Mouse (Mus musculus): ENCODE measurements at regions not wholly inside any gene's neighbourhood (a gene's known extent, or its start where the extent isn't known, plus 50 kb on each side); places are given as distances from the start of the nearest gene placed in this dataset.

DNA sequence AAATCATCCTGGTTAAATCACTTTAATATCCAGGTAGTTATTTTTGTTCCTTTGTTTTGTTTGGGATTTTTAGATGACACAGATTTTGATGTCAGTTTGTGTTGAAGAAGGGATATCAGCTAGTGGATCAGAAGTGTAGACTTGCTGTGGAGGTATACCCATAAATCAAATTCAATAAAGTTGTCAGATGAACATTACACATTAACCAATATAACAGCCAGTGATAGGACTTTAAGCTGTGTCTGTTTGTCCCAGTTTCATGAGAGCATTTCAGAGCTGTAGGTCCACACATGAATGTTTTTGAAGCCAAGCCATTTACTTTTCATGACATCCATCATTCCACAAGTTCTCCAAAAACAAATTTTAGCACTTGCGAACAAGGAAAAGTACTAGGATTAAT, 1037.7 kb upstream of the Cited2 start:
- Histone ChIP-seq H3K27me3 (ENCODE audit: control insufficient read depth, insufficient read depth, low read length) (no peaks in the 10 kb centered on the region), H3K79me2 (ENCODE audit: control insufficient read depth, insufficient read depth, low read length) (no peaks in the 10 kb centered on the region), H3K27ac (replicated peaks; ENCODE audit: insufficient read depth, low read depth, low read length) (no peak overlapping the region), H3K4me1 (ENCODE audit: control insufficient read depth, insufficient read depth, low read length) (no peaks in the 10 kb centered on the region; the same call in 1 of the 2 replicates), H3K9ac (ENCODE audit: low read depth, low read length) (no peak overlapping the region), H3K4me3 (ENCODE audit: insufficient read depth, low read depth, low read length) (no peak overlapping the region), H3K36me3 (ENCODE audit: control insufficient read depth, insufficient read depth, low read length) (no peaks in the 10 kb centered on the region)
- DNase-seq (ENCODE audit: extremely low read depth, low read depth, low spot score) = peak; percentile 25
- TF ChIP-seq POLR2A (IDR thresholded peaks at IDR 0.05; ENCODE audit: extremely low read depth, insufficient read depth, low read length) = no peak
- WGBS = 90% methylated on average over 1 of the region's 1 CpGs

DNA sequence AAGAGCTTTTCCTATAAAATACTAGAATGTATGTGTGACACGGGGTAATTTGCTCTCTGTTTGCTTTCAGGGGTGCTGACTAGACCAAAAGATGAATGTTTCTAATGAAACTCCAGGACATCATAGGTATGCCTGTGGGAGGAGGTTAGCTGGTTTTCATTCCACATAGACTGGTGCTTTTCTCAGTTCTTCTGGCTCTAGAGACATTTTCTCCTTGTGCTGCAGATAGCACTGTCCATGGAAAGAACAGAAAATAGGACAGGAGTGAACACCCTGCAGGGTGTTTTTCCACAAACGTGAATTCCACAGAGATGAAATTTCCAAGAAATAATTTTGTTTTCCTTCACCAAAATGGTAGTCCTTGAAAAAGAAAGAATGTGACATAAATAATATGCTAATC, 1016.0 kb upstream of the Cited2 start:
- no peak for DNase-seq (ENCODE audit: extremely low read depth, low read depth, low spot score)
- no peaks in the 10 kb centered on the region for H3K4me1 ChIP-seq (ENCODE audit: control insufficient read depth, insufficient read depth, low read length)
- H3K9ac ChIP-seq (ENCODE audit: low read depth, low read length) = no peak overlapping the region
- no peaks in the 10 kb centered on the region for H3K79me2 ChIP-seq (ENCODE audit: control insufficient read depth, insufficient read depth, low read length)
- no peaks in the 10 kb centered on the region for H3K27me3 ChIP-seq (ENCODE audit: control insufficient read depth, insufficient read depth, low read length)
- H3K4me3 ChIP-seq (ENCODE audit: insufficient read depth, low read depth, low read length) = no peak overlapping the region
- no peaks in the 10 kb centered on the region for H3K36me3 ChIP-seq (ENCODE audit: control insufficient read depth, insufficient read depth, low read length)
- TF ChIP-seq POLR2A (IDR thresholded peaks at IDR 0.05; ENCODE audit: extremely low read depth, insufficient read depth, low read length) = no peak
- TF ChIP-seq CTCF (IDR thresholded peaks at IDR 0.05; ENCODE audit: low read depth, low read length) = no peak
- WGBS = 82% methylated on average over 2 of the region's 2 CpGs
- H3K27ac ChIP-seq (replicated peaks; ENCODE audit: insufficient read depth, low read depth, low read length) = no peak overlapping the region

DNA sequence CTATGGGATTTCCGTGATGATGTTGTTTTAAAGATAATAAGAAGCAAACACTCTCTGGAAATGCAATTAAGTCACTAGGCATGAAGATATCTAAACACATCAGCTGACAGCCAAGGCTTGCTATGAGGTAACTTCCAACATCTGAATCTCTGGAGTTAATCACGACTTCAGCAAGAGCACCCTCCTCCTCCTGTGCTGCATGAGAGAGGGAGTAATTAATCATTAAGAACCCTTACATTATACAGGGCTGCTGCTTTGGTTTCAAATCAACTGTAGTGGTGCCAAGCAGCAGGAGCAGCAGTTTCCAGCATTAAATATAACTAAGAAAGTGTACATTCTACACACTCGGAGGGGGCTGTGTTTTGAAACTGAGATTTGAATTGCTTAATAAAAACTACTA, 1009.9 kb upstream of the Cited2 start:
- TF ChIP-seq POLR2A (IDR thresholded peaks at IDR 0.05; ENCODE audit: extremely low read depth, insufficient read depth, low read length) (no peak), CTCF (IDR thresholded peaks at IDR 0.05; ENCODE audit: low read depth, low read length) (no peak)
- no peaks in the 10 kb centered on the region for H3K27me3 ChIP-seq (ENCODE audit: control insufficient read depth, insufficient read depth, low read length)
- H3K9ac ChIP-seq (ENCODE audit: low read depth, low read length) = no peak overlapping the region
- WGBS = 70% methylated on average over 3 of the region's 3 CpGs
- no peaks in the 10 kb centered on the region for H3K36me3 ChIP-seq (ENCODE audit: control insufficient read depth, insufficient read depth, low read length)
- H3K27ac ChIP-seq (replicated peaks; ENCODE audit: insufficient read depth, low read depth, low read length) = no peak overlapping the region
- H3K4me1 ChIP-seq (ENCODE audit: control insufficient read depth, insufficient read depth, low read length) = peaks cover 7% of the 10 kb centered on the region
- no peaks in the 10 kb centered on the region for H3K79me2 ChIP-seq (ENCODE audit: control insufficient read depth, insufficient read depth, low read length)
- DNase-seq (ENCODE audit: extremely low read depth, low read depth, low spot score) = no peak
- H3K4me3 ChIP-seq (ENCODE audit: insufficient read depth, low read depth, low read length) = no peak overlapping the region

DNA sequence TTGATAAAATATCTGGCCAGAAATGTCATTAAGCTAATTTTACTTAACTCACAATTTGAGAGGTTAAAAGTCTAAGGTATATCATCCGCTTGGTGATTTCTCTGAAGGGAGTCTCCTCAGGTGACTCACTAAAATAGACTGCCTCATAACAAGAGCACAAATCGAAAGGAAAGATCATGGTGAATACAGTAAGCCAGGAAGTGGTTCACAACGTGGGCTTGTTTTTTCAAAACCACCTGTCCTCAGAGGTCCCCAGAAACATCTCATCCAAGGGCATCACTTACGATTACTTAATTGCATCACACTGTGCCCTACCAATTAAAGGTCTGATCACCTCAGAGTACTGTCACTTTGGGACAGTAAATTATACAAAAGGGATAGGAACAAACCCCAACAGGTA, 1009.0 kb upstream of the Cited2 start:
- H3K79me2 ChIP-seq (ENCODE audit: control insufficient read depth, insufficient read depth, low read length) = no peaks in the 10 kb centered on the region
- H3K4me1 ChIP-seq (ENCODE audit: control insufficient read depth, insufficient read depth, low read length) = peaks cover 7% of the 10 kb centered on the region
- TF ChIP-seq POLR2A (IDR thresholded peaks at IDR 0.05; ENCODE audit: extremely low read depth, insufficient read depth, low read length) (no peak), CTCF (IDR thresholded peaks at IDR 0.05; ENCODE audit: low read depth, low read length) (no peak)

DNA sequence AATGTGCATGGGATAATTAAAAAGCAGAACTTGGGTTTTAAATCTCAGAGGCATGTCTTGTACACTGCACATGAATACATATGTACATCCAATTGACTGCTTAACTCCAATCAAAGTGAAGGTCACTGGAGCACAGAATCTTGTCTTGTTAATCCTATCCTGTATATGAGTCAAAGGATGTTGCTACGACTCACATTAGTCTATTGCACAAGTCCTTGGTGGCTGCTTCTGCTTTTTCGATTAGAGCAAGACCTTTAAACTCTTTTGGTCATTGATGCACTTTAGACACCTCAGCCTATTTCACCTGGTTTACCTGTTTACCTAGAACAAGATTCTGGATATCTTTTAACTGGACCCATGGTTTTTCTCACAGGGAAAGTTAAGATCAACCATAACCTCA, 1008.5 kb upstream of the Cited2 start:
- peak; percentile 68 for DNase-seq (ENCODE audit: extremely low read depth, low read depth, low spot score)
- Histone ChIP-seq H3K27me3 (ENCODE audit: control insufficient read depth, insufficient read depth, low read length) (no peaks in the 10 kb centered on the region), H3K9ac (ENCODE audit: low read depth, low read length) (no peak overlapping the region), H3K4me1 (ENCODE audit: control insufficient read depth, insufficient read depth, low read length) (peaks cover 7% of the 10 kb centered on the region), H3K27ac (replicated peaks; ENCODE audit: insufficient read depth, low read depth, low read length) (no peak overlapping the region), H3K79me2 (ENCODE audit: control insufficient read depth, insufficient read depth, low read length) (no peaks in the 10 kb centered on the region), H3K36me3 (ENCODE audit: control insufficient read depth, insufficient read depth, low read length) (no peaks in the 10 kb centered on the region), H3K4me3 (ENCODE audit: insufficient read depth, low read depth, low read length) (no peak overlapping the region)
- TF ChIP-seq CTCF (IDR thresholded peaks at IDR 0.05; ENCODE audit: low read depth, low read length) (no peak), POLR2A (IDR thresholded peaks at IDR 0.05; ENCODE audit: extremely low read depth, insufficient read depth, low read length) (no peak)
- 23% methylated on average over 2 of the region's 2 CpGs for WGBS

More for the DNA sequence above, 1009.0 kb upstream of the Cited2 start:
- no peak for DNase-seq (ENCODE audit: extremely low read depth, low read depth, low spot score)
- Histone ChIP-seq H3K9ac (ENCODE audit: low read depth, low read length) (no peak overlapping the region), H3K4me3 (ENCODE audit: insufficient read depth, low read depth, low read length) (no peak overlapping the region), H3K27me3 (ENCODE audit: control insufficient read depth, insufficient read depth, low read length) (no peaks in the 10 kb centered on the region), H3K36me3 (ENCODE audit: control insufficient read depth, insufficient read depth, low read length) (no peaks in the 10 kb centered on the region), H3K27ac (replicated peaks; ENCODE audit: insufficient read depth, low read depth, low read length) (no peak overlapping the region)
- 70% methylated on average over 4 of the region's 4 CpGs for WGBS

DNA sequence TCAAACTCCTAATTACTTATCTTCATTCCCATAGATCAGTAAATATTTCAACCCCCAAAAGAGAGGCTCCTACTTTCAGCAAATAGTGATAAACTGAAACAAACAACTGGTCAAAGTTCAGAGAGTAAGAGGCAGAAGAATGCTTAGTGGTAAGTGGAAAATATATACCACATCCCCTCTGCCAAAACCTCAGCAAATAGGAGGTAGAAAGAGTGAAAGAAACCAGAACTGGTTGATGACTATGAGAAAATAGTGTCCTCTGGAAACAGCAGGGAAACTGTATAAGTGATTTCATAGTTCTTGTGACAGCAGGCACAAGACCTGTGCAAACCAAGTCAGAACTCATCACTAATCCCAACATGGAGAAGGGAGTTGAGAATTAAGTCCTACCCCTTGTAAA, 980.8 kb upstream of the Cited2 start:
- Histone ChIP-seq H3K27ac (replicated peaks; ENCODE audit: insufficient read depth, low read depth, low read length) (no peak overlapping the region), H3K9ac (ENCODE audit: low read depth, low read length) (no peak overlapping the region), H3K4me1 (ENCODE audit: control insufficient read depth, insufficient read depth, low read length) (no peaks in the 10 kb centered on the region), H3K79me2 (ENCODE audit: control insufficient read depth, insufficient read depth, low read length) (no peaks in the 10 kb centered on the region), H3K4me3 (ENCODE audit: insufficient read depth, low read depth, low read length) (no peak overlapping the region), H3K27me3 (ENCODE audit: control insufficient read depth, insufficient read depth, low read length) (no peaks in the 10 kb centered on the region), H3K36me3 (ENCODE audit: control insufficient read depth, insufficient read depth, low read length) (no peaks in the 10 kb centered on the region)
- no peak for DNase-seq (ENCODE audit: extremely low read depth, low read depth, low spot score)
- TF ChIP-seq POLR2A (IDR thresholded peaks at IDR 0.05; ENCODE audit: extremely low read depth, insufficient read depth, low read length) = no peak
- TF ChIP-seq CTCF (IDR thresholded peaks at IDR 0.05; ENCODE audit: low read depth, low read length) = no peak
